Mouse (Mus musculus): ENCODE measurements around the gene Krt4.

DNA sequence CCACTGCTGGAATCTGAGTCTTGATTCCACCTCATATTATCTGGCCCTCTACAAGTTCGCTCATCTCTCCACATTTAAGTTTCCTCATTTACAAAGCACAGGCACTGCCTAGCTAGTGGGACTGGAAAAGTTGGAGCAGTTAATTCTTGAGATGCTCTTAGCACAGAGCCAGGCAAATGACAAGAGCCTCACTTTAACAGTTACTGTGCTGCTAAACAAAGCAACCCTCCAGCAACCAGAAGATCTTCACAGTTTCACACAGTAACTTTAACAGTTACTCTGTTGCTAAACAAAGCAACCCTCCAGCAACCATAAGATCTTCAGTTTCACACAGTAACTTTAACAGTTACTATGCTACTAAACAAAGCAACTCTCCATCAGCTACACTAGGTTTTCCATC is 50.2 kb downstream of the Krt4 start:
- TF ChIP-seq POLR2A (IDR thresholded peaks at IDR 0.05; ENCODE audit: insufficient read depth, low read length), result no peak
- TF ChIP-seq CTCF (IDR thresholded peaks at IDR 0.05; ENCODE audit: low read depth, low read length), result no peak
- no peak for TF ChIP-seq EP300 (IDR thresholded peaks at IDR 0.05; ENCODE audit: insufficient read depth, low read depth, low read length)

All from ES-Bruce4 (cell line).